Mouse (Mus musculus) gastrocnemius, postnatal 4 days (tissue): ENCODE results near the gene Tec. TPM values are rescaled to one million over a fixed set of nuclear protein-coding genes. Genes with fewer than 3 reads are reported as not detected.

ENCODE experiments used
- DNase-seq, 2 experiments: peaks; one replicate each; pipeline ENCODE4 v3.0.0; 2021 to 2022; ENCODE audit warnings: low spot score in 2 of 2, mixed read lengths in 2 of 2
- long read RNA-seq, 2 experiments: library from polyadenylated mRNA; stranded (forward); transcript quantifications; one replicate each; pipeline ENCODE4 v2.0.0; 2021
- total RNA-seq, 2 experiments: library from RNA; stranded (reverse); gene quantifications; 2 replicates each; pipeline ENCODE4 v1.2.3; 2021

Tec gene
- 1 to 10 TPM; 4.0 to 5.4 TPM for total RNA-seq
- long read RNA-seq, experiment 1, partial matches to known transcripts, result 0 of 4 reads
- long read RNA-seq, experiment 1, other reads (novel, unspliced or antisense), result 1 of 4 reads
- long read RNA-seq, experiment 2, partial matches to known transcripts, result 1 of 2 reads
- long read RNA-seq, experiment 2, other reads (novel, unspliced or antisense), result 0 of 2 reads

DNA sequence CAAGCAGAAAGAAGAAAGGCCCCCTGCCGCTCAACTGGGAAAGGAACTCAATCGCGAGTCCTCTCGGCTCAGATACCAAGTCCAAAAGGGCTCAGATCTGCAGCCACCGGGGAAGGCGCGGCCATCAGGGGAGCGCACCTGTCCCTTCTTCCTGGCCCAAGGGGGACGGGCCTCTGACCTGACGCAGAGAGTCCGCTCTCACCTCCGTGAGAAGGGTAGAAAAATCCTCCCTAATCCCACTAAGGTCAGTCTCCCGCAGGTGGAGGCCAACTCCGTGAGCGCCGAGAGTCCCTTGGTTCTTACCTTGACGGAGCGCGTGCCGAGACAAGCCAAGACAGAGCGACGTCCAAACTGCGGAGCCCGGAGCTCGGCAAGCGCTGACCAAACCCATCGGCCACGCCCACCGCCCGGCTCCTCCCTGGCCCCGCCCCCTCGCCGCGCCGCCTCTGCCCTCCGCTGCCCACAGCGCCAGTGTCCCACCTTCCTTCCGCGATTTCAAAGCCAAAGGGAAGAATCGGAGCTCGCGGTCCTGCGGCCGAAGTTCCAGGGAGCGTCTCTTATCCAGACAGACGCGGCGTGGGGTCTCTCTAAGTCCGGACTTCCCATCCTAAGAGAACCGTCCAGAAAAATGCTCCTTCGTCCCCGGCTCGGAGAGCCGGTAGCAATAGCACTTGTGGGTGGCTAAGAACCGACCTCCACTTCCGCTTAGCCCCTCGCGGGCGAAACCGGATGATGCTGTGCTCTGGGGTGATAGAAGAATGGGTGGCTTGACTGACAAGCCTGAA lies at the start of gene Tec:
Tec (minus strand) TSS at position 393 of the 785 bp plus-strand sequence.
- DNase-seq, result peak; percentile 85 to 91

GRCm38 (mm10) chr5:72916851-72917250 lies 48.6 kb upstream of the Tec start:
- DNase-seq, result no peak

GRCm38 (mm10) chr5:72916048-72916447 lies 47.8 kb upstream of the Tec start:
- DNase-seq, result no peak

- peak; percentile 25 to 44 for DNase-seq
Measured at GRCm38 (mm10) chr5:72914633-72915561, 46.6 kb upstream of the Tec start.

- DNase-seq, result peak; percentile 100
Measured at GRCm38 (mm10) chr5:72913648-72914557, 45.6 kb upstream of the Tec start, which contains the start of gene Slain2. Gene Slain2, plus strand, starts transcription at chr5:72914304.

- DNase-seq, result no peak
Measured at GRCm38 (mm10) chr5:72911284-72911683, 43.0 kb upstream of the Tec start.

DNA sequence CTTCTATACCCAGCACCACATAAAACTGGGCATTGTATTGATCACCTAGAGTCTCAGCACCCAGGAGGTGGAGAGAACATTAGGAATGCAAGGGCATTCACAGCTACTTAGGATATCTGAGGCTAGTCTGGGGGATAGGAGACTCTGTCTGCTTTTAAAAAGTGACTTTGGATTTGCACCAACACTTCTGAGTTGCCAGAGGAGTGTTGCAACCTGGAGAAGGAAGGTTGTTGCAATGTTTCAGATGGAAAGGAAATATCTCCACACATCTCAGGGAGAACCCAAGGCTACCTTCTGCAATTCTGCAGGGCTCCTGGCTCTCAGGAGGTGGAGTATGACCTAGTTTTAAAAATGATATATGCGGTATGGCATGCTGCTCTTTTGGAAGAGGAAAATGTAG lies 42.1 kb upstream of the Tec start:
- no peak for DNase-seq

DNA sequence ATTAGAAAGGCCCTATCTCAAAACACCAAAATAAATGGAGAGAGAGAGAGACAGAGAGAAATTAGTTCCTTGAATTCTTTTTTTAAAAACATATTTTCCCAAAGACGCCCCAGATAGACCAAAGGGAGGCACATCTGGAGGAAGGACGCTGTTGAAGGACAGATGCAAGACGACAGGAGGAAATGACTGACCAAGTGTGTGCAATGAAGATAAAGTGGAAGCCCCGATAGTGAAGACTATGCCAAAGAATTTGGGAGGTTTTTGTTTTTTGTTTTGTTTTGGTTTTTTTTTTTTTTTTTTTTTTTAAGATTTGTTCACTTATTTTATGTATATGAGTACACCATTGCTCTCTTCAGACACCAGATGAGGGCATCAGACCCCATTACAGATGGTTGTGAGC lies 41.1 kb upstream of the Tec start:
- DNase-seq, result no peak

- DNase-seq, result no peak
Measured at GRCm38 (mm10) chr5:72908324-72908936, 40.1 kb upstream of the Tec start.

DNA sequence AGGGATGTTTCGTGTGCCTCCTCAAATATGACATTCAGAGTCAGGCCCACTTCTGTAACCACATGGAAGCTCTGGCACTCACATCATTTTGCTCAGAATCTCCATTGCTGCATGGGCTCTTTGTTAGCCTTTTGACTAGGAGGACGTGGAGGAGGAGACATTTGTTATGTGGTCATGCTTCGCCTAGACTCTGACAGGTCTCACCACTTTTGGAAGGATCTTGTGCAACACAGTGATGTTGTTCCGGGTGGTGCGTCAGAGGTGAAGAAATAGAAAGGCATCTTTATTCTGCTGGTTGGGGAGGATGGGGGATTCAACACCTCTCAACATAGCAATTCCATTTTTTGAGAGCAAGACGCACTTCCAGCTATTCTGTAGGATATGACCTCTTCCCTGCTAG lies 39.1 kb upstream of the Tec start:
- DNase-seq, result no peak

- no peak for DNase-seq
Measured at GRCm38 (mm10) chr5:72904903-72905790, 36.9 kb upstream of the Tec start.

- DNase-seq, result no peak
Measured at GRCm38 (mm10) chr5:72902876-72903516, 34.7 kb upstream of the Tec start.

GRCm38 (mm10) chr5:72902312-72902711 lies 34.0 kb upstream of the Tec start:
- DNase-seq, result no peak

DNA sequence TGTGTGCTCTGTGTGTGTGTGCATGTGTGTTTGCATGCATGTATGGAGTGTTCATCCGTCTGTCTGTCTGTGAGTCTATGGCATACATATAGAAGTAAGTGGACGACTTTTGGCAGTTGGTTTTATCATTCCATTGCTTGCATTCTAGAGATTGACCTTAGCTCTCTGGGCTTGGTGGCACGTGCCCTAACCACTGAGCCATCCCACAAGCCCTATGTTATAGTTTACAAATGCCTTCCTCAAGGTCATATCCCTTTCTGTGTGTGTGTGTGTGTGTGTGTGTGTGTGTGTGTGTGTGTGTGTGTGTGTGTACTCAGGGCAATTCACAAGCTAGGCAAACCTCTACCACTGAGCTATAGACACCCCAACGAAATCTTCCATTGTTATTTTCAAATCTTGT lies 33.6 kb upstream of the Tec start:
- DNase-seq, result no peak

DNA sequence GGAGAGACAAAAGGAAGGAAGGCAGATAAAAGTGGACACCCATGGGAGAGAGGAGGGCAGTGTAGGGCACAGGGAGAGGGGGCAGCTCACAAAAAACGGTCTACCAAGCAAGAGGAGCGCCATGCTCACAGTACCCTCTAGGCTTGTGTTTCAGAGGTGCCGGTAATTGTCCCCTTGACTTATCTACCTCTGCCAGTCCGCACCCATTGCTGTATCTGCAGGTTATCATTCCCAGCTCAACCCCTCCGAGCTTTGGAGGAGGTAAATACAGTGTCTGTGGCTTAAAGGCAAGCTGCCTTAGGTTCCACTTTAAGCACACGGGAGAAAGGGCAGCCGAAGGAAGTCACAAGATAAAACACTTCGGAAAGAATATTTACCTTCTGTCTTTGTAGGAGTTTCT lies 31.0 kb upstream of the Tec start:
- DNase-seq, result no peak

GRCm38 (mm10) chr5:72897998-72898397 lies 29.7 kb upstream of the Tec start:
- no peak for DNase-seq

DNA sequence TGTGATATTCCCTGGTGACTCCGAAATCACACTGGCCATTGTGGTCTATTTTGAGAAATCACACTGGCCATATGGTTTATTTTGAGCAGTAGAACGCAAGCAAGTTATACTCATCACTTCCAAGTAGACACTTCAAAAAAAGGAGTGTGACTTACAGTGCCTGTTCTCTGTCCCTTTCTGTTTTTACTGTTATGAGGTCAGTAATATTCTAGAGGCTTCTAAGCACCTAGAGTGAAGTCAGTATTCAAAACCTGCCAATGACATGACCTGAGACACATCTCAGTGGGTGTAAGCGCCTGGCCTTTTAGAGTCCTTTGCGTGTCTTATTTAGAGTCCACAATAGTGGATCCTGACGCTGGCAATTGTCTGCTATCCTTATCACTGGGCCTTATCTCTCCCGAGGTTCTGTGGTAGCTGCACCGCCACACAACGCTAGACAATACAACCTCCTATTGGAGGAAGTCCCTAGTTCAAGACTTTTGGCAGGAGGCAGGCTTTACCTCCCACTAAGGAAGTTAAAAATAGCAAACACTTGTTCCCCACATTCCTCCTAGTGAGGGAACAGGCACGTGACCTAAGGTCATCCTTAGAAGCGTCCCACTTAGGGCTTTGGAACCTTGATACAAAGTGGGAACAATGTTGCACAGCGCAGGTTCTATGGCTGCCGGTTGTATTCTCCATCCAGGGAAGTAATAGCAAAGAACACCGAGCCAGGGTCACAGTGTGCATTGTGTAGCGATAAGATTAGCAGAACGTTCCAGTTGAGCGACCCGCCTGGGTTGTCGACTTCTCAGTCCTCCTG lies 28.4 kb upstream of the Tec start:
- no peak for DNase-seq

GRCm38 (mm10) chr5:72895261-72895660 lies 27.0 kb upstream of the Tec start:
- DNase-seq, result no peak
